Mouse (Mus musculus): ENCODE data around the gene Olfr1184.
"Not testable (repeated sequence)": the region's sequence is repeated elsewhere in the genome, so short reads cannot be mapped to it uniquely, and the experiment has no call there.

Olfr1184 gene

GRCm38 (mm10) chr2:88483298-88483697 lies at the start of gene Olfr1184:
Gene Olfr1184 (plus strand): TSS chr2:88483598.
- no peak for ATAC-seq (ENCODE audit: insufficient number of reproducible peaks, low FRiP score, low TSS enrichment)

GRCm38 (mm10) chr2:88449031-88449430 lies 34.4 kb upstream of the Olfr1184 start, which contains the start of gene Gm13757:
Gene Gm13757 (minus strand): TSS chr2:88449131.
- ATAC-seq (ENCODE audit: insufficient number of reproducible peaks, low FRiP score, low TSS enrichment) = no peak

- not testable (repeated sequence) for ATAC-seq (ENCODE audit: insufficient number of reproducible peaks, low FRiP score, low TSS enrichment)
These were observed 28.8 kb upstream of the Olfr1184 start, which contains the start of gene Olfr1183 for GRCm38 (mm10) chr2:88454567-88454966. Gene Olfr1183 (plus strand): TSS chr2:88454867.

GRCm38 (mm10) chr2:88493020-88493419 lies 9.6 kb downstream of the Olfr1184 start, which contains the start of gene Olfr1185-ps1:
Gene Olfr1185-ps1 (plus strand): TSS chr2:88493320.
- ATAC-seq (ENCODE audit: insufficient number of reproducible peaks, low FRiP score, low TSS enrichment) = no peak

- ATAC-seq (ENCODE audit: insufficient number of reproducible peaks, low FRiP score, low TSS enrichment) = no peak
These were observed 34.9 kb downstream of the Olfr1184 start, which contains the start of gene Olfr1186 for GRCm38 (mm10) chr2:88518251-88518650. Gene Olfr1186 (plus strand): TSS chr2:88518551.

GRCm38 (mm10) chr2:88525720-88526119 lies 42.3 kb downstream of the Olfr1184 start:
- ATAC-seq (ENCODE audit: insufficient number of reproducible peaks, low FRiP score, low TSS enrichment) = no peak

Data from cerebellum, adult (tissue).